Mouse (Mus musculus) liver, embryonic 14.5 days (tissue): ENCODE results near the gene Syn1. TPM values are rescaled to one million over a fixed set of nuclear protein-coding genes. Genes with fewer than 3 reads are reported as not detected.

Experiments
- ATAC-seq: fragments of 200-750 bp; cut with Nextera tagmentation; 2 replicates; pipeline ENCODE4 v1.8.0; 2017; ENCODE audit warnings: moderate number of reproducible peaks, mild to moderate bottlenecking, moderate library complexity; ENCODE audit not compliant: insufficient read depth
- DNase-seq, 3 experiments: peaks; one replicate each; pipeline ENCODE4 v3.0.0-alpha.2; 2012 to 2013; ENCODE audit warnings: low read depth in 3 of 3, low spot score in 3 of 3
- H3K27ac ChIP-seq: fragments of 300-500 bp; sonication (generic); 2 replicates; pipeline ENCODE4 v1.5.1; 2014; ENCODE audit warnings: moderate library complexity, mild to moderate bottlenecking, control low read depth, inconsistent platforms
- H3K27me3 ChIP-seq: fragments of 300-500 bp; sonication (generic); 2 replicates; pipeline ENCODE4 v1.6.1; 2014; ENCODE audit warnings: mild to moderate bottlenecking, low read length, moderate library complexity; ENCODE audit not compliant: control insufficient read depth, insufficient read depth
- H3K36me3 ChIP-seq: fragments of 300-500 bp; sonication (generic); replicated peaks from 2 replicates; pipeline ENCODE4 v1.6.1; 2014; ENCODE audit warnings: low read depth; ENCODE audit not compliant: control insufficient read depth, insufficient read depth
- H3K4me1 ChIP-seq, 2 experiments: fragments of 200-500 bp in 1 of 2; fragments of 300-500 bp in 1 of 2; sonication (generic) in 1 of 2; replicated peaks; 2 replicates each; pipeline ENCODE4 v1.6.1; 2012 to 2014; ENCODE audit warnings: antibody characterized with exemption in 1 of 2, inconsistent platforms in 1 of 2, low read length in 1 of 2; ENCODE audit not compliant: control insufficient read depth in 2 of 2, insufficient read depth in 2 of 2
- H3K4me2 ChIP-seq: fragments of 300-500 bp; sonication (generic); 2 replicates; pipeline ENCODE4 v1.6.1; 2014; ENCODE audit warnings: low read depth, mild to moderate bottlenecking, control low read depth, moderate library complexity
- H3K4me3 ChIP-seq, 2 experiments: fragments of 200-500 bp in 1 of 2; fragments of 300-500 bp in 1 of 2; sonication (generic) in 1 of 2; 2 replicates each; pipeline ENCODE4 v1.5.1; 2012 to 2014; ENCODE audit warnings: low read depth in 2 of 2, low read length in 2 of 2, mild to moderate bottlenecking in 2 of 2, control low read depth in 1 of 2, inconsistent platforms in 1 of 2, moderate library complexity in 1 of 2; ENCODE audit not compliant: insufficient read depth in 1 of 2
- H3K9ac ChIP-seq: fragments of 300-500 bp; sonication (generic); replicated peaks from 2 replicates; pipeline ENCODE4 v1.6.1; 2014; ENCODE audit warnings: mild to moderate bottlenecking, control low read depth, moderate library complexity
- H3K9me3 ChIP-seq: fragments of 300-500 bp; sonication (generic); 2 replicates; pipeline ENCODE4 v1.6.1; 2016; ENCODE audit warnings: low read length, mixed read lengths; ENCODE audit not compliant: control insufficient read depth
- CTCF ChIP-seq: IDR thresholded peaks from 2 replicates; pipeline ENCODE4 v1.5.1; 2016; ENCODE audit warnings: antibody characterized with exemption, low read depth, control low read depth
- EP300 ChIP-seq: IDR thresholded peaks from 2 replicates; pipeline ENCODE4 v1.6.1; 2016; ENCODE audit warnings: antibody characterized with exemption, low read depth
- WGBS: fragments of 180-500 bp; shearing (Covaris S2); extraction: QIAGEN DNeasy Blood & Tissue Kit; methylation state at CpG from one replicate; pipeline ENCODE4 v1.1.7; 2014; ENCODE audit not compliant: insufficient replicate concordance; 5-methylcytosine and 5-hydroxymethylcytosine counted together
- polyA plus RNA-seq, 2 experiments: library from polyadenylated mRNA; depleted of rRNA in 1 of 2; stranded (reverse) in 1 of 2; unstranded in 1 of 2; fragments of >200 nt; fragmentation: Nextera tagmentation in 1 of 2; extraction: Ambion mirVana in 1 of 2; gene quantifications; 2 replicates each; pipeline versions ENCODE4 v1.2.1 to v1.2.3; 2012 to 2014

The Syn1 gene
- polyA plus RNA-seq, 2 experiments: 0.02 to 0.05 TPM

GRCm38 (mm10) chrX:20931963-20932362 lies 11.2 kb upstream of the Syn1 start:
- no peak overlapping the region for H3K27ac ChIP-seq
- ATAC-seq (no peak), DNase-seq (no peak)
- H3K9ac ChIP-seq: no peak overlapping the region
- no peaks in the 10 kb centered on the region for H3K4me1 ChIP-seq
- H3K36me3 ChIP-seq: no peaks in the 10 kb centered on the region
- H3K4me2 ChIP-seq: no peak overlapping the region
- TF ChIP-seq EP300 (no peak), CTCF (no peak)
- 14% methylated on average over 1 of the region's 1 CpGs for WGBS
- H3K27me3 ChIP-seq: no peaks in the 10 kb centered on the region
- H3K4me3 ChIP-seq: no peak overlapping the region
- H3K9me3 ChIP-seq: no peaks in the 10 kb centered on the region

GRCm38 (mm10) chrX:20931364-20931763 lies 10.6 kb upstream of the Syn1 start, which contains the start of gene Cfp:
TSS of gene Cfp (minus strand) at chrX:20931555.
- WGBS: 50% methylated on average over 1 of the region's 1 CpGs
- no peak within 1 kb of the TSS for H3K4me2 ChIP-seq
- no peak within 1 kb of the TSS for H3K27ac ChIP-seq
- no peaks in the 10 kb centered on the region for H3K4me1 ChIP-seq
- ATAC-seq (no peak), DNase-seq (no peak)
- H3K36me3 ChIP-seq: no peaks in the 10 kb centered on the region
- no peaks in the 10 kb centered on the region for H3K9me3 ChIP-seq
- no peaks in the 10 kb centered on the region for H3K27me3 ChIP-seq
- H3K9ac ChIP-seq: no peak within 1 kb of the TSS
- TF ChIP-seq EP300 (no peak), CTCF (no peak)
- no peak within 1 kb of the TSS for H3K4me3 ChIP-seq

DNA sequence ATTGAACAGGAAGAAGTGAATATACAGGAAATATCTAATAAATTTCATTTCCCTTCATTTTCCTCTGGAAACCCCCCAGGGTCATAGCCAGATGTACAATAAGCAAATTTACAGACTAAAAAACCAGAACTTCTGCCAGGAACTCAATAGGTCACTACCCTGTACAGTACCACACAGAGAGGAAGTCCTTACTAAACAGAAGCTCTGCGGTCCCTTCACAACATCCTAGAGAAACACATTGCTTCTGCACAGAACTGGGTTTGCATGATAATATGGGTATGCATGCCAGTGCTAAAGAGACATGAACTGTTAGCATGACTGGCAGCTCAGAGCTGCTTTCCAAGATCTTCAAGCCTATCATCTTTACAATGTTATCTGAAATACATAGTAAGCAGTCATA lies 9.1 kb upstream of the Syn1 start:
- Histone ChIP-seq H3K9ac (no peak overlapping the region), H3K4me2 (no peak overlapping the region), H3K27ac (no peak overlapping the region), H3K4me1 (no peaks in the 10 kb centered on the region), H3K27me3 (no peaks in the 10 kb centered on the region), H3K9me3 (no peaks in the 10 kb centered on the region), H3K4me3 (no peak overlapping the region), H3K36me3 (no peaks in the 10 kb centered on the region)
- ATAC-seq: no peak
- 41% methylated on average over 1 of the region's 1 CpGs for WGBS
- TF ChIP-seq EP300: no peak
- TF ChIP-seq CTCF: no peak
- no peak for DNase-seq

- Histone ChIP-seq H3K4me3 (no peak overlapping the region), H3K36me3 (no peaks in the 10 kb centered on the region), H3K4me2 (no peak overlapping the region), H3K27me3 (peaks cover 17% of the 10 kb centered on the region), H3K9ac (no peak overlapping the region), H3K4me1 (no peaks in the 10 kb centered on the region), H3K27ac (no peak overlapping the region), H3K9me3 (no peaks in the 10 kb centered on the region)
- TF ChIP-seq EP300: no peak
- TF ChIP-seq CTCF: no peak
- DNase-seq: no peak
- ATAC-seq: no peak
Observed at GRCm38 (mm10) chrX:20924976-20925375, 4.2 kb upstream of the Syn1 start.

DNA sequence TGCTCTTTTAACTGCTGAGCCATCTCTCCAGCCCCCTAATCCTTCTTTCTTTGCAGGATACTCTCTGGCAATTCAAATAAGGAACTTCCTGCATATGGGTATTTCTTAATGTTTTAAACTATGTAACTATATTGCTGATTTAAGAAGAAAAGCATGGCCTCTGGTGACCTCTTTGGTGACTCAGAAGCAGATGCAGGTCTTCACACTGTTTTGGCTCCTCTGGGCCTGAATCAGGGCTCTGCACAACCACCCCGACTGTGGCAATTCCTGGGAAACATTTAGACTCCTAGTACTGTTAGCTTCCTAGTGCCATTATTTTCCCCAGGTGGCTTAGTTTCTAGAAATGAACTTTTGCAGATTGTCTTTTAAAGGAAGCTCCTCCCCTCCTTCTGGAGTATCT lies 2.7 kb upstream of the Syn1 start:
- peaks cover 28% of the 10 kb centered on the region for H3K27me3 ChIP-seq
- no peak overlapping the region for H3K4me3 ChIP-seq
- no peaks in the 10 kb centered on the region for H3K9me3 ChIP-seq
- no peak for TF ChIP-seq EP300
- TF ChIP-seq CTCF: no peak
- no peak overlapping the region for H3K27ac ChIP-seq
- no peaks in the 10 kb centered on the region for H3K4me1 ChIP-seq
- DNase-seq (no peak), ATAC-seq (no peak)
- H3K4me2 ChIP-seq: no peak overlapping the region
- whole genome bisulfite sequencing: 46% methylated on average over 1 of the region's 1 CpGs
- H3K36me3 ChIP-seq: no peaks in the 10 kb centered on the region
- H3K9ac ChIP-seq: no peak overlapping the region
